Mouse (Mus musculus): ENCODE measurements at regions not wholly inside any gene's neighbourhood (a gene's known extent, or its start where the extent isn't known, plus 50 kb on each side); places are given as distances from the start of the nearest gene placed in this dataset.
"Not testable (repeated sequence)": the region's sequence is repeated elsewhere in the genome, so short reads cannot be mapped to it uniquely, and the experiment has no call there.

DNA sequence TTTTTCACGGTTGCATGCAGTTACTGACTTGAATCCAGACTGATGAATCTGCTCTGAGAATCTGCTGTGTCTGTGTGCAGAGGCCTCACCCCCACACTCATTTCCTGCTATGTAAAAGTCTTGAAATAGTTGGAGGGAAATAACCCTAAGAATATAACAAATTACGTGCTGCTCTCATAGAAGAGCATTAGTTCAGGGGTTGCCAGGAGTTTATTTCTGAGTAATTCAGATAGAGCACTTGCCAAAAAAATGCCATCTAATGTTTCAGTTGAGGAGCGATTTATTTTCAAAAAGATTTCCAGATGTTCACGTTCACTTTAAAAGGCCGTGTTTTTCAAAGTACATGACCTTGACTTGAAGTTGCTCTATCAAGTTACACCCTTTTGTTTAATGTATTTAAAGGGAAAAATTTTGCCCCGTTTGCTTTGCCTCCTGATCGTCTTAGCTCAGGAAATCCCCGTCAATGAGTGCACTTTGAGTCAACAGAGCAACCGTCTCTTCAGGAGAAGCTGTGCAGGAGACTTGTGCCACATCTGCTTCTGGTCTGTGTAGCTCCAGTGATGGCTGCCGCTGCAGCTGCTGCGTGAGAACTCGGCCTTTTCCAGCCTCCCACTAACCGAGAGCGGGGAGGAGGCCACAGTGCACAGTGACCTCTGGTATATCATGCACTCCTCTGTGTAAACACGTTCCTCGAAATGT, 50.9 kb upstream of the Sec61g start:
- no peak for DNase-seq

DNA sequence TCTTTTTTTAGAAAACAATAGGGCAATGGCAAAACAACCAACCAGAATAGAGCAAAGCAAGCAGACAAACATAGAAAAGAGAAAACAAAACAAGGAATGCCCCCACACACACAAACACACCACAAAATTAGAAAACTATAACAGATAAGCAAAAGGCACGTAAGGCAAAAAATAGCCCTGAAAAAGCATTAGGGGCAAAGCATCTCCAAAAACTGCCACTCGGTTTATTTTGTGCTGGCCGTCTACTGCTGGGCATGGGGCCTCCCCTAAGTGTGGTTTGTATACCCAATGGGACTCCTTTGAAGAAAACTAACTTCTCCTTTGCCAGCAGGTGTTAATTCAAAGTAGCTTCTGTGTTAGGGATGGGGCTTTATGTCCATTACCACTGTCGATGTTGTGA, 53.4 kb upstream of the Sec61g start:
- DNase-seq = no peak

DNA sequence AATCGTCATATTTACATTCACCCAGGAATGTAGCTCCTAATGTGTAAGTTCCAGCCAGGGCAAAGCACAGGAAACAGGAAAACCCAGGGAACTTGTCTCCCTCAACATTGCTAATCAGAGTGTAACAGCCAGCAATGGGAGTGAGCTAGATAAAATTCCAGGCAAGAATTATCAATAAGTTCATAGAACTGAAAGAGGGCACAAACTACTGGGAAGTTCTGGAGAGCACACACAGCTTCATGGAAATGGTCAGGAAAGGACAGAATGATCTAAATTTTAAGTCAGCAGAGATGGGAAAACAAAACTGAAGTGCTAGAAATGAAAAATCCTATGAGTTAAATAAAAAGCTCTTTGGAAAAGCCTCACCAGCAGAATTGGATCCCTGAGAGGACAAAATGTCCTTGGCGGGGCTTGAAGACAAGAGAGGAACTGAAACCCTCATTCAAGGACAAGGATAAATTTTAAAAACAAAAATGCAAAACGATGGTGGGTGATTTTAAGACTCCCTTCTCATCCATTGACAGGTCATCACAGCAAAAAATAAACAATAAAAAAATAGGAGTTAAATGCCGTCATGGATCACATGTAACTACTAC, 80.9 kb upstream of the Sec61g start:
- DNase-seq = no peak

DNA sequence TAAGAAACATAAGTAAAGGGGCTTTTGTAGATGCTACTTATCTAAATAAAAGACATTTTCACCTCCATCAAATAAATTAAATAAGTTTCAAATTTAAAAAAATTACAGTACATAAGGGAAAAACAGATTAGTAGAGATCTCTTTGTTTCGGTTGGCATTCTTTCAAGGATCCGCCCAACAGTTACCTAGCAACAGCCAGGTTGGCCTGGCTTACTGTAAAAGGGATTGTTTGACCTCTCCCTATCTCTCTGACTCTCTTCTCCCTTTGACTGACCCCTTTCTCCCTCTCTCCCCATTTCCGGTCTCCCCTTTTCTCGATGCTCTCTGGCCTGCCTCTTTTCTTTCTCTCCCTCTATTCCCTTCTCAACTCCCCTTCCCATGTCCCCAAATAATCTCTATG, 82.3 kb upstream of the Sec61g start:
- no peak for DNase-seq

DNA sequence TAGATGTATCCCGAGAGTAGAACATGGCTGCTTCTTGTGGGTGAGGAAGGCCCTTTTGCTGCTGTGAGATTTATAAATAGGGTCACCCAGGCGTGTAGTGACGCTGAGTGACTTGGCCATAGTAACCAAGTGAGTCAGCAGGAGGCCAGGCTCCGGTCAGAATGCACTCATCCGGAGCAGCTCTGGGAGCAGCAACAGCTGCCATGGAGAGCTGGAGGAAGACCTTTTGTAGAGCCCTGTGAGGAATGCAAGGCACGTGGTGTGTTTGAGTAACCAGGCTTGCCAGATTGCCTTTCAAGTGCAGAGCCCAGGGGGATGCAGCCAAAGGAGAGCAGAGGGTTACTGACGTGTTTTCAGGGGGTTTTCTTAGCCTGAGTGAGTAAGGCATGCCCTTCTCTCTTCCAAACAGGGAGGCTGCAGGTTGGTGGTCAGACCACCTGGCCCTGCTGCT, 83.2 kb upstream of the Sec61g start:
- peak; percentile 66 for DNase-seq

DNA sequence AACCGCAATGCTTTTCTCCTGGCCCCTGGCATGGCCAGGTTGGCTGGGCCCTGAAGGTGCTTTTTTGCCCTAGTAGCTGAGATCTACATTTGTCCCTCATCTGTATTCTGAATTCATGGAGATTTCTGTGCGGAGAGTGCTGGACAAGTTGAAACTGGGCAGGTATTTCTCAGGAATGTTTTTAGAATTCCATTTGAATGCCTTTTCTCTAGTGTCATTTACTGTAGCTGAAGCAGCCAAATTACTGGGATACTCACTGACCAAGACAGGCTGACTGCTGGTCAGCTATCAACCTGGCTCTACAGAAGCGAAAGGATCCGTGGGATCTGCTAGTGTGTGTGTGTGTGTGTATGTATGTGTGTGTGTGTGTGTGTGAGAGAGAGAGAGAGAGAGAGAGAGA, 83.7 kb upstream of the Sec61g start:
- DNase-seq = no peak

DNA sequence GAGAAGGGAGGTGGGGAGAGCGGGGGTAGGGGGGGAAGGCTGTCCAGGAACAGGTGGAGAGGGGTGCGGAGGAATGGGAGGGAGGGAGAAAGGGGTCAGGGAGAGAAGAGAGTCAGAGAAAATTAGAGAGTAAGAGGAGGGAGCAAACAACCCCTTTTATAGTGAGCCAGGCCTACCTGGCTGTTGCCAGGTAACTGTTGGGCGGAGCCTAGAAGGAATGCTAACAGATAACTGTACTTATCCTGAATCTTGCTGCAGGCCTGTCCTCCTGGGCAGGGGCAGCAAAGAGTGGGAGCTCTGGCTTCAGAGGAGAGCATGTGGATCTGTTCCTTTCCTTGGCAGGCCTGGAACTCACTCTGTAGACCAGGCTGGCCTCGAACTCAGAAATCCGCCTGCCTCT, 84.5 kb upstream of the Sec61g start:
- DNase-seq = no peak

DNA sequence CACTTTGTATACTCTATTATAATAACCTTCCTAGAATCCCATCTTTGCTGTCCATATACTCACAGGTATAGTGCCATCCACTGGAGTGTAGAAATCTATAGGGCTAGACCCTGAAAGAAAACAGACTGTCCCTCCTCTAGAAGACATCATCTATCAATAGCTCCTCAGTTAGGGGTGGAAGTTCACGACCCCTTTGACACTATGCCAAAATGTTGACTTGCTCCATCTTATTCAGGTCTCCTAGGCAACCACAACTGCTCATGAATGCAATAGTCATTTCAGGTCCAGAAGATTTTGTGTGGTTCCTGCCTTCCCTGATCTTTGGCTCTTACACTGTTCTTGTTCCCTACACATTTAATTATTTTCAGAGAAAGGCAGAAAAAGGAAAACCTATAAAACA, 86.5 kb upstream of the Sec61g start:
- no peak for DNase-seq

DNA sequence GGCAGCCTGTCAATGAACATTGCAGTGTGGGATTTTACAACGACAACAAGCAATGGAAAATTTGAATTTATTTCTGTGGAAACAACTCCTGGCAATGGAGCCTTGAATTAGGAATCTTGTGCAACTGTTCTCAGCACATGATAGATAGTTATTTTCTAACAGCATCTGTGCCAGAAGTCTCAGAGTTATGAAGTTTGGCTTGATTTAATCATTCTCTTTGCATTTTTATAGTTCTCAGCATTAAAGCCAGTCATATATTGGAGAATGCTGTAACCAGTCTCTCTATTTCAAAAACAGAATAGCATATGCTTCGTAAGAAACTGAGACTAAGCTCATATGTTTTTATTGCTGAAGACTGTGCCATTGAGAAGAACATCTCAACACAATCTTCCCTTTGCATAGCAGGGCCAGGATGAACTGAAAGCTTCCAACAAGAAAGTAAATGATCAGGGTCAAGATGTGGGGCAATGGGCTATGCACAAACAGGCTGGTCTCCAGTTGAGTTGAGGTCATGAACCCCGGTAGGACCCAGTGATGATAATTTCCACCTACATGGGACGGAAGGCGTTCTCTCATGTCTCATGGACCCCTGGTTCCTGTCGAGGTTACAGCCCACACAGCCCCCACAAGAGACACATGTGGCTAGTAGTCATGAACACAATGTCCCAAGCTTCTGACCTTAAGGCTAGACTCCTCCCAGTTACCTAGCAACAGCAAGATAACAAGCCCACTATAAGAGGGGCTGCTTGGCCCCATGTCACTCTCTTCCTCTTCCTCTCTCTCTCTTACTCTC, 89.0 kb upstream of the Sec61g start:
- peak; percentile 7 for DNase-seq

DNA sequence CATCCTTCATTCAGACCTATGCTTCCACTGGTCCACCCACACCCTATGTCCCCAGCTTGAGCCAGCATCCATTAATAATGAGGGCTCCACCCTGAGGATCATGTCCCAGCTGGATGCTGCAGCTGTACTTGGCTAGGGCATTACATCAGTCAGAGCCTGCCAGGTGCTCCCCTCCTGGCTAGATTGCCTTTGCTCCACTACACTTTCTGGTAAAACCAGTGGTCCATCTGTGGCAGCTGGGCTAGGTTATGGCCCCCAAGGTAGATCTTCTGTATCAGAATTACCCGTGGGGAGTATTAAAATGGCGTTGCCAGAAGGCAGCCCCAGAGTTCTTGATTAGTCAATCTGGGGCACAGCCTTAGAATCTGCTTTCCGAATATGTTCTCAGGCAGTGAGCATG, 94.7 kb upstream of the Sec61g start:
- no peak for DNase-seq

DNA sequence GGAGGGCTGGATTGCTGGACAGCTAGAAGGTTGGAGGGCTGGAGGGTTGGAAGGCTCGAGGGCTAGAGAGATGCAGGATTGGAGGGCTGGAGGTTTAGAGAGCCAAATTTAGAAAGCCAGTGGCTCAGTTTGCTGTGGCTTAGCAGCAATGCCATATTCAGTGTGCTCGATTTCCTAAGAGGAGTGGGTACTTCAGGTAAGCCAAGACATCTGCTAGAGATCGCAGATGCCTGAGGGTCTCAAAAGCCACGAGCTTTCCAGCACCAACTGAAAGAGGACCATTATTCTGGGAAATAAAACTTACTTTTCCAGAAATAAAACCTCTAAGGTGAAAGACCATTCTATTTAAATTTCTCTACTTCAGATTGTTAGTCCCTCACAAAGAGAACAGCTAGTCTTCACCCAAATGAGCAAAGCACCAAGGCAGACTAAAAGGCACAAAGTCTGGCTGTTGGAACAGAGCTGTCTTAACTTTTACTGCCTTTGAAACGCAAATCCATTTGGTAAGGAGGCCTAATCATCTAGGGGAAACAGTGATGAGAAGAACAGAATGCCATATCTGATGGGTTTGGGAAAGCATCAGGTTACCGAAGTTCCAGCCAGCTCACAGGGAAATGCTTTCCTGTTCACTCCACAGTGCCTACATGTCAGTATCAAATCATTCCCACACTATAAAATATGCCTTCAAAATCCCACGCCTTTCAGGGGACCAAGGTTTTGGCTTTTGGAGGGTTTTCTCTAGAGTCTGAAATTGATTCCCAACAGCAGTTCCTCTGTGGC, 98.3 kb upstream of the Sec61g start:
- no peak for DNase-seq

DNA sequence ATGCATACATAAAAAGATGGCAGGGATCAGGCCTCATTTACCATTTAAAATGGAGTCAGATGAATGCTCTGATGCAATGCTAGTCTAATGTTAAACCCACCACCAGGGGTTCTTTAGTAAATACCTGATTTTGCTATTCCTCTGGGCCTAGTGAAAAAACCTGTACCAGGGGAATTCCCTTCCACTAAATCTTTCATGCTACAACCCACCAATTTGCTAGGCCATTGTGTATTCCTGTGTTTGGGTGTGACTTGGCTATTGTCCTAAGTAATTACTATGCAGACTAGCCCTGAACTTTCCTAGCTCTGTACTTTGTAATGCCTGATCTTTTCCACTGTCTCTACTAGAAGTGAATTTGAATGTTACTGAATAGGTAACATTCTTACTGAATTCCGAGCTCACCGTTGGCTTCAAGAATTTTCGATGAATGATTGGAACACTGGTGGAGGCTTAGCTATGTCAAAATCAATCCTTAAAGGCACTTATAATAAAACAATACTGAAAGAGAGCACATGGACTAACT, 99.7 kb upstream of the Sec61g start:
- DNase-seq = not testable (repeated sequence)

DNA sequence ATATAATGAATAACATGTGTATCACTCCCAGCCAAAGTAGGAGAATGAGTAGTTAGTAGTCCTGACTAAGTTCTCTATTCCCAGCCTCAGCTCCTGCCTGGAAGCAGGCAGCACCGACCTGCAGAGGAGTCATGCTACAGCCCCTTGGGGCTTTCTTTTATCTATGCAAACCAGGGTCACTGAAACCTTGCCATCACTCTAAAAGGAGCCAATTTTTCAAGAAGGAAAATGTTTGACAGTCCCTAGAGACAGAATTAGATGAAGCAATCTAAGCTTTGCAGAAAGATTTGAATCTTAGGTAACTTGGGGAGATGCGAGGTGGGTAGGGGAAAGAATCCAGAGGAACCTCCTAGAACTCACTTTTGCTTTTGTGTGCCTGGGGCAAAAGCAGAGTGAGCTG, 103.5 kb upstream of the Sec61g start:
- DNase-seq = no peak

DNA sequence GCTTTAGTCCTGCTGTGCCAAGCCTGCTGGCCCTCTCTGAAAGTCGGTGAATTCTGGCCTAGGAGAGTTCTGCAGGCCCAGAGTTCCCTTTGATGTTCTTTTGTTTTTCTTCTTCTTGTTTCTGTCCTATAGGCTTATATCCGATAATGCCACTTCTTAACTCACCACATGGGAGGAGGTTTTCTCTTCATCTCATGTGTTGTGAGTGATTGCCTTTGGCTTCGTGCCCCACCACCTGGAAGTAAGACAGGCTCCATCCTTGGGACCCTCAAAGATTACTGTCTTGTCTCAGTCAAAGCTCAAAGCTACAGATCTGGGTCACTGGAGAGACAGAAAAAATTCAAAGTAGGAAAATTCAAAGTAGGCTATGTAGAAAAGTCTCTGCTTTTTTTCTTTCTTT, 104.2 kb upstream of the Sec61g start:
- DNase-seq = no peak

DNA sequence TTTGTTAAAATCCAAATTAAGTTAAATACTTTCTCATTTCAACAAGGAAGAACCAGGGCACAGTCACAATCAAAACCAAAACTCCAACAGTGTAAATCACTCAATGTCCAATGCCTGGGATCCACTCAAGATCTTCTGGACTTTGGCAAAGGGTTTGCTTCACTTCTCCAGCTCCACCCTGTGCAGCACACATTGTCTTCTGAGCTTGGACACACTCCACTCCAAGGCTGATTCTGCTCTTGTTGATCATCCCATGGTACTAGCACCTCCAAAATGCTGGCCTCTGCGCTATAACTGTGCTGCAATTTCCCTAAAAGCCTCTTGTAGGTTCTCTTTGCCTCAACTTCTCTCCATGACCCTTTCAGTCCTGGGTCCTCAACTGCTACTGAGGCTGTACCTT, 111.5 kb upstream of the Sec61g start:
- DNase-seq = no peak

DNA sequence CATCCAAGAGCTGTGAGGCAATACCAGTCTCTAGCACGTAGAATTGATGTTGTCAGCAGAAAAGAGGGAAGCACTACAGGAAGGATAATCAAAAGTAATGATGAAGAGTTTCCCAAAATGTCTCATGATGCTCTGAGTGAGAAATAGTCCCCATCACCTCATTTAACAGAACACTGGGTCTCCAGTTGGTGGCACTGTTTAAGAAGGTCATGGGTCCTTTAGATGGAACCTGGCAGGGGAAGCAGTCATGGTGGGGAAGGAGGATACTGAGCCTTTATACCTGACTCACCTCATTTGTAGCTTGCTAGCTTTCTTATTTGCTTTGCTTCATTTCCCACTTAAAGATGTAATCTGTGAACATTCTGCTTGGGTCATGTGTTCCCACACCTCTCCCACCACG, 115.4 kb upstream of the Sec61g start:
- DNase-seq = no peak

DNA sequence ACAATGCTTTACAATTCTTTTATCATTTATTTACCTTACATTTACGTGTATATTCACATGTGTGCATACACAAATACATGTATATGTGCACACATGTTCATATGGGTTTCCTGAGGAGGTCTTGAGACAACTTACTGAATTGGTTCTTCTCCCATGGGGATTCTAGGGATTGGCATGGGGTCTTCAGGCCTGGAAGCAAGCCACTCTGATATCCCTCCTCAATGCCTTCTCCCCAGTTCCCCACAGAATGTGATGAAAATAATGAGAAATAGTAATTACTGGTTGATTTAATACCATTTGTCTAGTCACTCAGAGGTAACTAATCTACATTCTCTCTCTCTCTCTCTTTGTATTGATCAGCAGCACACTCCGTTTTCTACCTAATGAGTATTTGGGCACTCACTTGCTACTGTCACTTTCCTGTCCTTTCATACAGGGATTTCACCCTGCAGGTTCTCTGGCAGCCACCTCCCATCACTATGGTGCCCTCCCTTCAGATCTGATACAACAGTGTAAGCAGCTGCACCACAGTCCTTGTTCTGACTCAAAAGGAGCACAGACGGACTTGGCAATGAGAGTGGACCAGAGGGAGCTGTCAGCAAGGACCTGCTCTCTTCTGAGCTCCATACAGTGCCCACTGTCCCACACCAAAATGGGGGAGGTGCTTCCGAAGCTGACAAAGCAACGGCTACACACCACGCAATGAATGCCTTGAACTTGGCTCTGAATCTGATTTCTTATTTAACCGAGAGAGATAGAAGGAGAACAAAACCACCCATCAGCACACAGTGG, 119.2 kb upstream of the Sec61g start:
- no peak for DNase-seq

DNA sequence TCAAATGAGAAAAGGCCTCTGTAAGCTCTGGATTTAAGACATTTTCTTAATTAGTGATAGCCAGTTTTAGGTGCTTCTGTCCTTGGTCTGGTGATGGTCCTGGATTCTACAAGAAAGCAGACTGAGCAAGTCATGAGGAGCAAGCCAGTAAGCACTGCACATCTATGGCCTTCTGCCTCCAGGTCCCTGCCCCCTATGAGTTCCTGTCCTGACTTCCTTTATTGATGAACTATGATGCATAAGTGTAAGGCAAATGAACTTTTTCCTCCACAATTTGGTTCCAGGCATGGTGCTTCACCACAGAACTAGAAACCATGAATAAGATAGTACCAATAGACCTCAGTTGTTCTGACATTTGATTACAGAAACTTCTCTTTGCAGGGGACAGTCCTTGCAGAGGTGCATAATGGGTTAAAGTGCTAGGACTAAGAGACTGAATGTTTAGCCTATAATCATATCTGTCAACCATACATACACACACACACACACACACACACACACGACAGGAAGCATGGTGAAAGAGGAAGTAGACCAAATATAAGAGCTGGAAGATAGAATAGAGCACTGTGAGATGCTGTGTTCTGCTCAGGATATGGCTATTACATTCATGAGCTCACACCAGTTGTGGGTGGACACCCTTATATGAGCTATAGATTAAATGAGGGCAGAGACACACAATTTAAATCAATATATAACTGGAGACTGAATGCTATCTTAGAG, 121.3 kb upstream of the Sec61g start:
- no peak for DNase-seq

DNA sequence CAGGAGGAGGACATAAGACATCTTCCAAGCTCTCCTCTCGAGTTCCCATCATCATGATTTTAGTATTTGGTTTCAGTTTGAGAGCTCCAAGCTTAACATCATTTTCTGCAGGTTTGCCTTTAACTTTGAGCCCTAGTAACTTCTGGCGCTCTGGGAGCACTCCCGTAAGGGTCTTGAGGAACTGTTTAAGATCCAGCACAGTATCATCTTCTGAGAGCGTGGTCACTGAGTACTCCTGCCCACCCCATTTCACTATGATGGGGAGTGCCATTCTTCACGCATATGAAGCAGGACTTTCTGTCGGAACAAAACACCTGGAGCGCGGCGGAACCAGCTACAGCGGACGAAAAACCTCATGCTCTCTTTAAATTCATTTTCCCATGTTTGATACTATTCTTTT, 116.2 kb upstream of the Egfr start:
- DNase-seq = not testable (repeated sequence)

DNA sequence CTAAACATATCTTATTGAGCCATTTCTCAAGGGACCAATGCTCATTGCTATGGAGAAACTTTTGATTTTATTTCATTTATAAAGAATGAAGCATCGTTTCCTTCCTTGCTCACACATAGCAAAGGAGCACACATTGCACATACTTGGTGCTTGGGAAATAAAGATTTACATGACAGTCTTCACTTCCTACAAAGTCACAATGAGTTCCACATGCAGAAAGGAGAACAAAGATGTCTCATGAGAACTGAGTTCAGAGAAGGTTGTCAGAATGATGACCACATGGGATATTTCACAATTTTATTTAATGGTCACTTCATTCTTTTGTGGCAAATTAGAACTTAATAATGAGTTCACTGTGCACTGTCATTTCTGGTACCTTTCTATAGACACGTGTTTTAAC, 114.3 kb upstream of the Egfr start:
- no peak for DNase-seq

DNA sequence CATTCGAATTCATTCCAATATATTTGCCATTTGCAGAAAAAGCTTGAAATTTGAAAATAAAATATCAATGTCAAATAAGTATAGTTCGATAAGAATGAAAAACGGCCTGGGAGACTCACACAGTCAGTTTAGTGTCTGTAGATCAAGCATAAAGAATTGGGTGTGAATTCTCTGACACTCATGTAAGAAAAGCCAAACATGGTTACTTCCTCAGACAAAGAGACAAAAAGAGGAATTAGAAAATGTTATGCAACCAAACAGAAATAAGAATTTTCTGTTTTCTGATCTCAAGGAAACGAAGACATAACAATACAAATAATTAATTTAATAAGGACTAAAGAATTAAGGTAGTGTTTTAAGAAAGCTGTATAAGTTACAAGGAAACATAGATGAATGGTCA, 113.7 kb upstream of the Egfr start:
- no peak for DNase-seq

DNA sequence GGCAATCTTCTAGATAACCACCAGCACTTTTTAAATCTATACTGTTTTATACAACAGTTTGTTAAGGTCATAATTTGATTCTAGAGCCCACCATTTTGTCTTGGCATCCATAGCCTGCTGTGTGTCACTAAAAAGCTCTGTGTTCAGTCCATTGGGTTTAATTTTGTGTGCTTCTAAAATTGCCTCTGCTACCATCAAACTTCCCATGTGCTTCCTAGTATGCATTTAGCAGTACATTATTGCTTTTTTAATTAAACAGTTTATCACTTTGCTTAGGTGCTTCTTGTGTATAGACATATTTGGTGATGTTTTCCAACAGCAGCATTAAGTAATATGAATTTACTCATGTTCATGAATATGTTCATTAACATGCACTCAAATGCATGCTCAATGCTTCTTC, 102.4 kb upstream of the Egfr start:
- no peak for DNase-seq
